Mouse (Mus musculus) colon, adult 2 months (tissue): Measurements from ENCODE around the gene Ndufs4. TPM values are rescaled to one million over a fixed set of nuclear protein-coding genes. Genes with fewer than 3 reads are reported as not detected.

ENCODE experiments used
- polyA plus RNA-seq: library from polyadenylated mRNA; depleted of rRNA; stranded (reverse); fragments of >200 nt; gene quantifications from 2 replicates; pipeline ENCODE4 v1.2.3, GENCODE M21; 2012; rRNA removed

The Ndufs4 gene
- 30.4 and 50.2 TPM in 2 replicates for polyA plus RNA-seq

GRCm38 (mm10) chr13:114388211-114388965 is at the start of gene Ndufs4:
TSS of gene Ndufs4 (minus strand) at chr13:114388258.

Other genes starting within 250 kb of the Ndufs4 start
- gene Fst, start 70.7 kb upstream of the Ndufs4 start, polyA plus RNA-seq, result 3.2 and 4.3 TPM in 2 replicates